ENCODE assay signal across 8 mouse cellular contexts in genomic region chr13:31556964-31557767, GRCm38 (mm10). TPM values are rescaled to one million over a fixed set of nuclear protein-coding genes. Genes with fewer than 3 reads are reported as not detected.
DNase-seq lines count a peak whose midpoint lies in the region; ATAC-seq and TF ChIP-seq lines count a peak whose summit lies in the region.

No protein-coding gene starts in this region.

- H3K9me3 ChIP-seq in hindbrain, embryonic 15.5 days = no peaks in the 10 kb centered on the region

- no peak for ATAC-seq in hindbrain, embryonic 15.5 days (ENCODE audit: low FRiP score, low read depth)

- H3K79me2 ChIP-seq in heart, adult 2 months (replicated peaks; ENCODE audit: control insufficient read depth, insufficient read depth, low read length) = no peaks in the 10 kb centered on the region

- TF ChIP-seq EP300 in heart, adult 2 months (IDR thresholded peaks at IDR 0.05; ENCODE audit: insufficient read depth, low read depth, low read length) = no peak

- H3K4me2 ChIP-seq in hindbrain, embryonic 15.5 days = peak overlapping the region; percentile 96

- intact Hi-C loops in heart, adult 2 months (cut with DNase I) = no loop called here
- intact Hi-C loops in heart, postnatal 10 days (cut with DNase I) = loop anchor here (5.0 to 10.0 kb wide), 2 partner anchors 475 to 572 kb away; no protein-coding TSS in a partner anchor

- DNase-seq in heart, adult 2 months = no peak
- no peak for DNase-seq in heart, postnatal 10 days
- peak; percentile 18 for DNase-seq in ZHBTc4 (ENCODE audit: low read depth, low spot score)
- peak; percentile 32 for DNase-seq in lung, postnatal 36 days
- DNase-seq in ovary, postnatal 14 days (ENCODE audit: low spot score) = no peak
- DNase-seq in layer of hippocampus, postnatal 10 days (ENCODE audit: low spot score in 2 of 2) = no peak
- DNase-seq in right cerebral cortex, adult 18-20 months = no peak

- H3K9ac ChIP-seq in heart, adult 2 months (ENCODE audit: low read depth, low read length) = no peak overlapping the region
- no peak overlapping the region for H3K9ac ChIP-seq in hindbrain, embryonic 15.5 days

- H3K27ac ChIP-seq in heart, adult 2 months = no peak overlapping the region
- no peak overlapping the region for H3K27ac ChIP-seq in hindbrain, embryonic 15.5 days (replicated peaks)

- no peak for TF ChIP-seq CTCF in heart, adult 2 months (IDR thresholded peaks at IDR 0.05)

- H3K4me1 ChIP-seq in heart, adult 2 months (ENCODE audit: control insufficient read depth, insufficient read depth, low read length) = no peaks in the 10 kb centered on the region
- peaks cover 30% of the 10 kb centered on the region for H3K4me1 ChIP-seq in hindbrain, embryonic 15.5 days (replicated peaks)

- WGBS in heart, adult 2 months = 14% methylated on average over 24 of the region's 24 CpGs
- 7% methylated on average over 24 of the region's 24 CpGs for WGBS in hindbrain, embryonic 15.5 days

- no peaks in the 10 kb centered on the region for H3K36me3 ChIP-seq in heart, adult 2 months (ENCODE audit: control insufficient read depth, insufficient read depth, low read length)
- no peaks in the 10 kb centered on the region for H3K36me3 ChIP-seq in hindbrain, embryonic 15.5 days

- no peak for TF ChIP-seq POLR2A in heart, adult 2 months (IDR thresholded peaks at IDR 0.05; ENCODE audit: insufficient read depth, low read depth, low read length)

- H3K4me3 ChIP-seq in heart, adult 2 months = peak overlapping the region; percentile 55
- peak overlapping the region; percentile 47 for H3K4me3 ChIP-seq in hindbrain, embryonic 15.5 days

- H3K27me3 ChIP-seq in heart, adult 2 months (ENCODE audit: control insufficient read depth, insufficient read depth, low read length) = peaks cover 23% of the 10 kb centered on the region
- H3K27me3 ChIP-seq in hindbrain, embryonic 15.5 days = peaks cover 78% of the 10 kb centered on the region

RNA-seq across cellular contexts. Expression of gene Foxq1, which starts 1.2 kb away (rescaled TPM):
- total RNA-seq in heart, adult 2 months (2021) = under 1 TPM; 0.07 to 0.13 TPM
- polyA plus RNA-seq in heart, adult 2 months (2012; rRNA removed) = 0.06 and 0.16 TPM in 2 replicates
- under 1 TPM in 1 of 2 experiments, not detected in 1; 0.07 TPM for total RNA-seq in heart, postnatal 10 days (2021)
- polyA plus RNA-seq in hindbrain, embryonic 15.5 days (2015; fragmentation: Nextera tagmentation; extraction: Ambion mirVana) = 2.0 and 2.4 TPM in 2 replicates
- total RNA-seq in layer of hippocampus, postnatal 10 days (2021) = 1 to 10 TPM; 4.1 to 4.4 TPM

RNA-seq across cellular contexts. Expression of gene A530084C06Rik, which starts 2.0 kb away (rescaled TPM):
- total RNA-seq in heart, adult 2 months (2021) = under 1 TPM in 1 of 2 experiments, not detected in 1; 0.08 TPM
- polyA plus RNA-seq in heart, adult 2 months (2012; rRNA removed) = not detected in 2 replicates
- total RNA-seq in heart, postnatal 10 days (2021) = under 1 TPM in 1 of 2 experiments, not detected in 1; 0.07 TPM
- not detected in 2 replicates for polyA plus RNA-seq in hindbrain, embryonic 15.5 days (2015; fragmentation: Nextera tagmentation; extraction: Ambion mirVana)
- total RNA-seq in layer of hippocampus, postnatal 10 days (2021) = 1 to 10 TPM; 1.2 TPM

Comparison
In these comparisons a context has a peak if more than half of its experiments do, and no peak if none do; other contexts are left out.
1. DNase-seq: peak in ZHBTc4 (single experiment) and lung, postnatal 36 days (single experiment); none in heart, adult 2 months (0 of 2), heart, postnatal 10 days (0 of 2), ovary, postnatal 14 days (single experiment), layer of hippocampus, postnatal 10 days (0 of 2) and right cerebral cortex, adult 18-20 months (single experiment).
2. RNA of gene Foxq1, which starts 1.2 kb away (total RNA-seq): 4.1 to 4.4 TPM in layer of hippocampus, postnatal 10 days; 0.07 to 0.13 TPM in heart, adult 2 months and 0.07 TPM in heart, postnatal 10 days; every median in the first group is over 4 times any median in the second.